Mouse (Mus musculus) right cerebral cortex, postnatal 10 days (tissue): ENCODE results near the gene Eps8l3.

Source experiments
- DNase-seq, 2 experiments: peaks; one replicate each; pipeline ENCODE4 v3.0.0; 2021; ENCODE audit warnings: low spot score in 2 of 2

Gene Eps8l3

DNA sequence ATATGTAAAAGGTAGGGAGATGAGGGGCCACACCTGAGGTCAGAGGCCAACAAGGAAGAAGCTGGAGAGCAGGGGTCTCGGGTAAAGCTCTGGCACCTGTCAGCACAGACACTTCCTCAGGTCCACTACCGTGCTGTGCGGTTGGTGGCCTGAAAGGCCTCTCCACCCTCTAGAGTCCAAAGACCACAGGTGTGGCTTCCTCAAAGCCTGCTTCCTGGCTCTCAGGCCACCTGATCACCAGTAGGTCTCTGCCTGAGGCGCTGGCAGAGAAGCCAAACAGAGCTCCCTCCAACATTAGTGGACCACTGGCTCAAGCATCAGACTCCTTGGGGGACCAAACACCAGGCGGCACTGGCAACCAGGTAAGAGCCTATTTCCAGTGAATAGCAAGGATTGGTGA lies at the start of gene Eps8l3:
Eps8l3 (plus strand) TSS at position 225 of the 400 bp plus-strand sequence.
- no peak for DNase-seq

DNA sequence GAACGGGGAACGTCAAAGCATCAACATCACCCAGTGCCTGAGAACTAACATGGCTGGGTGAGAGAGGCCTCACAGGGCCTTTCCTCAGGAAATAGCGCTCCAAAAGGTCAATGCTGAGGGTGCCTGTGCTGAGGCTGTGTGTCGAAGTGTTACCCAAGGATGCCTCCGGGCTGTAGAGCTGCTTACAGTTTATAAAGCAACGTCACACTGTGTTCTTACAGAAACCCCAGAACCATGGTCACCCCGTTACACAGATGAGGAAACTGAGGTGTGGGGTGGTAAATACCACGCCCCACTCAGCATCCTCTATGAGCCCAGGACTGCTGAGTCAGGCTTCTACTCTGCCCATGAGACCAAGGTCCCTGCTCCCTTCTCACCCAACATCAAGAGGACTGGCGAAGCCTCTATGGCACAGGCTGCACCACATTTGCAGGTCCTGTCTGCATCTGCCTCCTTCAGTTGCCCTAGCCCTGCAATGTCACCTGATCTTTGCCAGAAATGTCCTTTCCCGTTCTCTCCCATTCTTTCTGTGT lies 49.1 kb upstream of the Eps8l3 start:
- DNase-seq = no peak

DNA sequence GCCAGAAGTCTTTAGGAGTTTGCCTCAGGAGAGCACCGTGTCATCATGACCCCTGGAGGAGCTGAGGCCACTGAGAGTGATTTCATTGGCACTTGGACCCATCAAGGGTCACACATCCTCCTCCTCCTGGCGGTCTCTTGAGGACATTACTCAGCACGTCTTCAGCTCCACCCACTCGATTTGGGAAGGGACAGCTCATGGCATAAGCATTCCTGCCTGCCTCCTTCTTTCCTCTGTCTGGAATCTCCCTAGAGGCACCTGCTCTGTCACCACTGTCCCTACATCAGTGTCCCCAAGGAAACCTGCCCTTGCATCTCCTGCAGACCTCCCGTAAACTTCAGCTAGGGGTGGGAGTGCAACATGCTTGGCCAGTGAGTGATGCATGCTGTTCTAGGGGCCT lies 48.5 kb upstream of the Eps8l3 start:
- no peak for DNase-seq

DNA sequence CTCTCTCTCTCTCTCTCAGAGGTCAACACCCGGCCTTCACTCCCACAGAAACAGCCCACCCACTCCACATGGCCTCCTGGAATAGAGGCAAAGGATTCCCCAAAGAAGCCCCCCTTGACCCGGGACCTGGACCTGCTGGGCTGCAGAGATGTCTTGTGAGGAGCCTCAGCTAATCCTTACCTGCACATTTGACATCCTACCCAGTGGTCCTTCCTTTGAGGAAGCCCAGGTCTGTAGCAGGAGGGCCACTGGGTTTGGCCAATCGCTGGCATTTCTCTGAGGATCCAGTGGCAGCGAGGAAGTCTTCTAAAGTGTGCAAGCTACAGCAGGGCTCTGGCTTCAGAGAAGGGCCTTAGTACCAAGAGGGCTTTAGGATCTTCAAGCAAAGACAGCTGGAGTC lies 48.0 kb upstream of the Eps8l3 start:
- DNase-seq = no peak

DNA sequence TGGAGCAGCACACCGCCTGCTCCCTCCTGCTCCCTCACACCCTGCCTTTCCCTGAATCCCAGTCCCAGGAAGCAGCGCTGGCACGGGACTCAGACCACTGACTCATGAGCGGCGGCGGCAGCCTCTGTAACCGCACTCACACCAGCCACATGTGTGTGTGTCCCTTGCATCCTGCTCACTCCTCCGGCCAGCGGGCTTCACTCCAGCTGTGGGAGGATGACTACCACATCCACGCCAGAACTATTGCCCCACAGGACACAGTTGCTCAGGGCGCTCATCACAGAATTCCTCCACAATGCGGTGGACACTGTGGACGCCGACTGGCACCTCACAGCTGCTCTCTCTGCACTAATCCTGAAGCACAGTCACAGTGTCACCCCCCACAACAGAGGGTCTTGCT lies 47.4 kb upstream of the Eps8l3 start:
- no peak for DNase-seq

DNA sequence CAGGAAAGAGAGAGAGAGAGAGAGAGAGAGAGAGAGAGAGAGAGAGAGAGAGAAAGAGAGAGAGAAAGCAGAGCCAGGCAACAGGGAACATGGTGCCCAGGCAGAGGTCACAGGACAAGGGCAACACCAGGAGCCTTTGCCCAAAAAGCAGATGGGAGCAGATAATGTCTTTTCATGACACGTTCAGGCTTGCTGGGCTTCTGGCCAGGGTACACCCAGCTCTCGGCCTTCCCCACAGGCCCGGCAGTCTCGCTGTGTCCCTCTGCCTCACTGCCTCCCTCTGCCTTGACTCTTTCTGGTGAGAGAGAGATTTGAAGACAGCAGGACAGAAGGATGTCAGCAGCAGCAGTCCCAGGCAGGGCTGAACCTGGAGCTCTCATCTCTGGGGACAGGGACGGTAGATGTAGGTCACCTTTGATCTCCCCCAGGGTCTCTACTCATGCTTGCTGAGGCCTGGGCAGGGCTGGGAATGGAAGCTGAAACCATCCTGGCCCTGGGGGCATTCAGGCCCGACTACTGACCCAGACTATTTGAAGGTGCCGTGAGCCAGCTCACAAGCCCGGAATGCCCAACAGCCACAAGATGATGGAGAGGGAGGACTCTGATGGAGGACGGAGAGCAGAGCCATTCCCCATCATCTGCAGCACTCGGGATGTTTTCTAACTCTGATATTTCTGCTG lies 45.0 kb upstream of the Eps8l3 start:
- DNase-seq = no peak

DNA sequence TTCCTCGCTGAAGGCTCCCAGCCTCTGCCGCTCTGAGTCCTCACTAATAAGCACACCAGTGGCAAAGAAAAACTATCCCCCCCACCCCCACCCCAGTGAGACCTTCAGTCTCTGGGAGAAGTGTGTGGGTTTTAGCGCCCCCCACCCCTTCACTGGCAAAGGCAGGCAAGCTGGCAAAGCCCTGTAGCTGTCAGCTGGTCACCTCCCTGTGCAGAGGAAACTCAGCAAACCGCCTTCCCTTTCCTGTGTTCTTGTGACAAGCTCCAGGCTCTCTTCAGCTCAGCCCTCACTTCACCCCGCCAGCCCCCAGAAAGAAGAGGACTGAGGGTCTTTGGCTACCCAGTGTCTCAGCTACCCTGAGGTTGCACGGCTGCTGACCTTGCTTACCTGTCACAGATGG lies 44.4 kb upstream of the Eps8l3 start:
- peak in 1 of 2 experiments; percentile 49 for DNase-seq

DNA sequence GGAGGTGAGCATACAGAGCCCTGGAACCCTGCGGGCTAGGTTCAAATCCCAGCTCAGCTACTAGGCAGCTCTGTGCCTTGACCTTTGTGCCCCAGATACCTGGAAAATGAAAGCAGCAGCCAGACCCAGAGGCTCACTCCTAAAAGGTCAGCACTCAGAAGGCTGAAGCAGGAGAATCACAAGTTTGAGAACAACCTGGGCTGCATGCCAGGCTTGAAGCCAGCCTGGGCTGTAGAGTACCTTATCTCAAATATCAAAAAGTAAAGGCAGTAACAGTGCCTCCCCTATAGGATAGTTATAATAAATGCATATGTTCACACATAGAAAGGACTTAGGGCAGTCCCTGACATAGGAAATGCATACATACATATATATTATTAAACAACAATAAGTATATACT lies 43.7 kb upstream of the Eps8l3 start:
- DNase-seq = no peak

DNA sequence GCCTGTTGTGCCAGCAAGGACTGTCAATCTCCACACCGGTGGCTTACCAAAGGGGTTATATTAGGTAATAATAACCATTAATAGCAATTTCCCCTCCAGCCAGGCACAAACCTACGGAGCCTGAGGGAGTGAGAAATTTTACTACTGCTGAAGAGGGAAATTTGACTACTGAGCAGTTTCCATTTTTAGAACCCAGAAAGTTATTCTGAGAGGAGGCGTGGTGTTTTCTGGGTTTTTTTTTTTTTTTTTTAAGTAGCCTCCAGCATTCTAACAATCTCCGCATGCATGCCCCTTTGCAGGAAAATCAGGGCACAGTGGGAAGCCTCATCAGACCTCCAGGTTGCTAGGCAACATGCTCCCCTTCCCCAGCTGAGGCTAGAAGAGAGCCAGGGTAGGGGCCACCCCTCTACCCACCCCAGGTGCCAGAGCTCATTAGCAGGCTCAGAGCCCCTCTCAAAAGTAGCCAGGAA lies 43.1 kb upstream of the Eps8l3 start:
- DNase-seq = peak; percentile 69 to 82

DNA sequence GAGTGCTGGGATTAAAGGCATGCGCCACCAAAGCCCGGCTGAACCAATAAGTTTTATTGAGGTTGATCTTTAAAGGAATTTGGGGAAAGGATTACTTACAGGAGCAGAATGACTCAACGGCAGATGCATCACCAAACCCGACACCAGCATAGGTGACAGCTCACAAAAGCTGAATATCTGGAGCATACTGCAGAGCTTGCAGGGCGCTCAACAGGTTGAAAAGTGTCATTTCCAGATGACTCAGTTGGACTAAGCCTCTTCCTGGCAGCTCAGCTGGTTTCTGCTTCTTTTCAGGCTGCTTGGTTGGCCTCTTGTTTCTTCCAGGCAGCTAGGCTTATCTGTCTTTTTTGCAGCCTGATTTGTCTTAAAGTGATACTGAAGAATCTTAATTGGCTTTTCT lies 41.7 kb upstream of the Eps8l3 start:
- no peak for DNase-seq

DNA sequence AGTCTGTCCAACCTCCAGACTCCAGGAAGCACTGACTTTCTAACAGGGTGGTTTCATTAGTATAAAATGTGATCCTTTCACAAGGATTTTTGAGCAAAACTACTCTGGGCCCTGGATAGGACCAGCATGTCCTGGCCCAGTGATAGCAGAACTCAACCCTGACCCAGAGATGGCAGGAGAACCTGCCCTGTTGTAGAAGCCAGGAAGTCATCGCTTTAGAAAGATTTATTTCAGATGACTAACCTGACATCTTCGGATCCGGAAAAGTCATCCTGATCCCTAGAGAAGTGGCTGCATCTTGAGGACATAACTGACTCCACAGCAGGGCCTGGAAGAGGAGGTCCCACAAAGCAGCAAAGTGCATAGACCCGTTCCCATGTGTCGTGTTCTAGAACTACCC lies 37.2 kb upstream of the Eps8l3 start:
- DNase-seq = no peak

DNA sequence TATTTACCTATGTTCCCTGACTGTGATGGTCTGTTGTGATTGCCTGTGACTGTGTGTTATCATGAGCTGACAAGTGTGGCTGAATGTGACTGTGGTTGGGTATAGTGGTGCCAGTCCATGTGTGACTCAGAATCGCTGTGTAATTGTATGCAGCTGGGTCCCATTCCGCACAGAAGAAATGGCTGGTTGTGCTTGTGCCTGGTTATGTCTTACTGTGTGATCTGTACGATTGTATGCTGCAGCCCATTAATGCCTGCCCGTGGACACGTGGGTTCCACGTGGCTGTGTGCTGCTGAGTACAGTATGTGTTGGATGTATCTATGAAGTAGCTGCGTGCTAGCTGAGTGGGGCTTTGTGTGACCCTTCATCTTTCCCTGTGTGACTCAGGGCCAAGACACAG lies 36.2 kb upstream of the Eps8l3 start:
- no peak for DNase-seq

DNA sequence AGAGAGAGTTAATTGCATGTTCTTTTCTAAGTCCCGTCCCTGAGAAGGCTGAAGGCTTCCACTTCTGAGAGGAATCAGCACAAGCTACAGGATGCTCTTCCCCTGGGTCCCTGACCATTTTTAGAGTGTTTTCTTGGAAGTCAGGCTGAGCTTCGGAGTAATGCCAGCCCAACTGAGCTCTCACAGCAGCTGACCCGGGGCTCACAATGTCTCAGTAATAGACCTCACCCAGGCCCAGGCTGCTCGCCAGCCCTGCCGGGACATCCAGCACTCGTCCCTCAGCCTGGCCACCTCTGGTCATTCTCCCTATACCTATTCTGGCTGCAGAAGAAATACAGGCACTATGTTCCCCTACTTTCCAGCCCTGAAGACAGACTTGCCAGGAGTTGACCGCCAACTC lies 35.7 kb upstream of the Eps8l3 start:
- DNase-seq = peak; percentile 61 to 67

DNA sequence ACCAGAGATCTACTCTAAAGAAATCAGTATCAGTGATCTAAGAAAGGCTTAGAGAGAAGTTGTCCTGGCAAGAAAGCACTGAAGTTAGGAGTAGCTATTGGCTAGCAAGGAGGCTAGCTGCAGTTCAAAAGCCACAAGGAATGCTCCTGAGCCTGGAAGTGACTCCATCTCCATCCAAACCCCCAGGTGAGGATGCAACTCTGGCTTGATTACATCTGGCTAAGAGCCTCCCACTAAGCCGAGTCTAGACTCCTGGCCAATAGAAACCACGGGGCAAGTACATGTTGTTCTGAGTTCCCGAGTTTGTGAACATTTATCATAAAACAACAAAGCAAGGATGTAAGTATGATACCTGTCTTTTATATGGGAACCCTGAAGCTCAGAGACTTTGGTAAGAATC lies 33.6 kb upstream of the Eps8l3 start:
- DNase-seq = no peak

DNA sequence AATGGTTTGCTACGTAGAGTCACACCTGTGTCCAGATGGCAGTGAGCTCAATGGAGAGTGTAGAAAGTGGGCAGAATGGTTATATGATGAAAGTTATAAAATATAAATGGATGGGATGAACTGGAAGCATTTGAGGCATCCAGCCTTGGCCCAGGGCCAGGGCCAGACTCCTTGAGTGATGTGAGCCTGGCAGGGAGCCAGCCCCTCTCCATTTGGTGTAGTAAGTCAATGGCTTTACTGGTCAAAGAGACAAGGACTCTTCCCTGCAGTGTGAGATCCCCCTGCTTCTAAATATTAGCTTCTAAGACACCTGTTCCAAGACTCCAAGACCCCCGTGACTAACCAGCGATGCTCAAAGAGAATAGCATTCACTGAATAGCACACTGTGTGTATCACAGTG lies 33.0 kb upstream of the Eps8l3 start:
- DNase-seq = no peak

DNA sequence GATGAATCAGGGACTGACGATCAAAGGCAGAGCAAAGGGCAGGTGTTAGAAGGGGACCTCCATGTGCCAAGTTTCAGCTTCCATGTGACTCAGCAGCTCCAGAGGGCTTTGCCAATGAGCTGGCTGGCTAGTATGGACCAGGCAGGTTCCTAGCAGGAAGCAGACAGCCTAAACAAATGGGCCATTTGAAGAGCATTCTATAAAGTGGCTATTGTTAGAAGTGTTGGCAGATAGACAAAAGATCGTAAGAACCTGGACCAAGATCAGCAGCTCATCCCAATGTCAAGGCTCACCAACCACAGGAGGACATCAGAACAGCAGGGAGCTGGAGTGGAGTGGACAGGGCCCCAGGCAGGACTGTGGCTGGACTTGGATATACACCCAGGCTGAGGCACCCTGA lies 32.5 kb upstream of the Eps8l3 start:
- DNase-seq = no peak

DNA sequence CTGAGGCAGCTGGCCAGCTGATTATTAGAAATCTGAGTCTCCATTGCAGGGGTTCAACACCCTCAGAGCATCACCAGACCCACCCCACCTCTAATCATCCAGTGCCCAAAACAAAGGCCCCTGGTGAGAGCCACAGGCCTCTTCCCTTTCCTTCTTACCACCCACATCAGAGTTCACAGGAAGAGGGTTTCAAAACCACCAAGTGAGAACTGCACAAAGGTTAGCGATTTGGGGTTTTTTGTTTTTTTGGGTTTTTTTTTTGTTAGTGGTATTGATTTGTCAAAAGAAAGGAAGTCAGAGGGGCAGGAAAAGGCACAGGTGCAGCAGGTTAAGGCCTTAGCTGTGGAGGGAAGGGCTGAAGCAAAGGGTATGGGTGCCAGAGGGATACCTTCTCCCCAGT lies 30.9 kb upstream of the Eps8l3 start:
- DNase-seq = no peak

DNA sequence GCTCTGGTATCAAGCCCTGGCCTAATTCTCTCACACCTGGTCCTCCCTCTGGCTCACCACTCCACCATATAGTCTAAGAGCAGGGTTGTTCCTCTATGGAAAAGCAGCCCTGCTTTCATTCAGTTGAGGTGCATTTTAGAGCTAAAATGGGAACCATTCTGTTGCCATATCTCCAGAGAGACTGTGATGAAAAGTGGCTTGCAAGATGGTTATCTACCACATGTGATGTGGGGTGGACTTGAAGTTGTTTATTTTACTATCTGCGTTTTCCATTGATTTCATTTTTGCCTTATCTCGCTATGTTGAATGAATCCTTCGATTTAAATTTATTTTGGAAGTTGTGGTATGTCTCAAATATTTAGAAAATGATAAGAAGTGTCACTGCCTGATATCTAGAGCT lies 30.2 kb upstream of the Eps8l3 start:
- no peak for DNase-seq

DNA sequence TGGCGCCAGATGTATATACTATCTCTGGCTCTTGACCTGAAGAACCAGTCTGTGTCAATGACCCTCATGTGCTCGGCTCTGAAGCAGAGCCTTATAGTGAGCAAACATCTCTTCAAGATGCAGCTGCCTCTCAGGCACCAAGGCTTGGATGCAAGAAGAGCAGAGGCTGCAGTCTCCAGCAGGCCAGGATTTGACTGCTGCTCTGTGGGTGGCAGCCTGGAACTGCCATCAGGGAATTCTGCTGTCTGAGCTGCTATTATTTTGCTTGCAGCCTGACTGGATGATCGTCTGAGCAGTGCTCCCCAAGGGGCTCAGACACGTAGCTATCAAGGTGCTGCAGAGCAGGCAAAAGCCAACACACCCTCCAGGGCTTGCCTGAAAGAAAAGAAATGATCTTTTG lies 28.9 kb upstream of the Eps8l3 start:
- no peak for DNase-seq

DNA sequence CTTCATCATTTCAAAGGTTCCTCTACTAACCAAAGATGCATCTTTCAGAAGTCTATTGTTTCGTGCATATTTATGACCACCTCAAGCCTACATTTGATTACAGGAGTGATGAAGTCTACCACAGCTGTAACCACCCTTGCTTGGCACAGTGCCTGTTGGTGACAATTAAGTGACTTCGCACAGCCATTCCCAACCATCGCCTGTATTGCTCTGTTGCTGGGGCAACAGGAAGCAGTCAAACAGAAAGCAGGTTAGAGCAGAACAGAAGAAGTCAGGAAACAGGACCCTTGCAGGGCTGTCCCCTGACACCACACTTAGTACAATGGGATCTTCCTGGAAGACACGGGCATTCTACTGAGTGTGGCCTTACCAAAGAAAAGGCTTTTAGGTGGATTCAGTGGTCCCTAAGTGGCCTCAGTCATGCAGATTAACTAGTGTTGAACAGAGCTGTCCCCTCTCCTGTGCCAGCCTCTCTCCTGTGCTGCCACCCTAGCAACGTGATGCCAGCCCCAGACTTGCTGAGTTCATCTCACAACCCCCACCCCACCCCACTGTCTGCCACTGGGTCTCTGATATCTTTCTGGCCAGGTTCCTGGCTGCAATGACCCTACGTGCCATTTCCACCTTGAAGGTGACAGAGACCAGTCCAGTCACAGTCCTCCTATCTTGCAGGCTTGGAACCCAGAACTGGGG lies 27.9 kb upstream of the Eps8l3 start:
- no peak for DNase-seq

DNA sequence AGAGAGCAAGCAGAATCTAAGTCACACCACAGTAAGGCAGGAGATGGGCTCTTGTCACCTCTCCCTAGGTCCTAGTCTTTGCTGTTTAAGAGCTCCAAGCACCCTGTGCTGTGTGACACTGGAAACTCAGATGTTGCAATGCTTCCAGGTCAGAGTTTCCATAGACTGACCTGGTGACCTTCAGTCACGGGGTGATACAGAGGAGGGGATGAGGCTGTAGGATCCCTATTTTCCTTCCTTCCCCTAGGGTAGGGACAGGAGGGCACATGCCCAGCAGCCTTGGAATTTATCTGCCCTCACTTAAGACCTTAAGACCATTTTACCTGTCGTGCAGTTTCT lies 27.4 kb upstream of the Eps8l3 start:
- DNase-seq = no peak

DNA sequence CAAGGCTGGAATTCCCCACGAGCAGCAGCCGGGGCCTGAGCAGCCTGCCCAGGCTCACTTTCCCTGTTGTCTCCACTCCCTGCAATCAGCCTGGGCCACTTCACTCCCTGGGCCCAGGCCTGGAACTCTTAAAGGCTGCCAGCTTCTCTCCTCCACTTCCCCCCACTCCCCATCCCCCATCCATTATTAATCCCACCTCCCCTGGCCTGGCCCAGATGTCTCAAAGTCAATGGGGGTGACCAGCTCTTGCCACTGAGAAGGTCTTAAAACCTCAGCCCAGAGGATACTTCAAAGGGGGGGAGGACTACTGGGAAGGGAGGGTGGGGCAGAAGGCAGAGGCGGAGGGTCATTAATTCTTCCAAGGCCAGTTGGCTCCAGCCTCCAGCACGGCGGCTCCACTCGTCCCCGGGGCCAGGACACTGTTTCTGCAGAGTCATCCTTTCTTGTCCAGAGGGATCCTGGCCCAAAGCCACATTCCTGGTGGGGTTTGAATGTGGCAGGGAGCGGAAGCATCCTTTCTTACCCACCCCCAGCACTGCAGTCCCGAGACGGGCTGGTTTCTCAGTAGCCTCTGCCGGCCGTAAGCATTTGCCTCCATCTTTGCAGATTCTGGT lies 26.5 kb upstream of the Eps8l3 start:
- DNase-seq = peak; percentile 74 to 76

DNA sequence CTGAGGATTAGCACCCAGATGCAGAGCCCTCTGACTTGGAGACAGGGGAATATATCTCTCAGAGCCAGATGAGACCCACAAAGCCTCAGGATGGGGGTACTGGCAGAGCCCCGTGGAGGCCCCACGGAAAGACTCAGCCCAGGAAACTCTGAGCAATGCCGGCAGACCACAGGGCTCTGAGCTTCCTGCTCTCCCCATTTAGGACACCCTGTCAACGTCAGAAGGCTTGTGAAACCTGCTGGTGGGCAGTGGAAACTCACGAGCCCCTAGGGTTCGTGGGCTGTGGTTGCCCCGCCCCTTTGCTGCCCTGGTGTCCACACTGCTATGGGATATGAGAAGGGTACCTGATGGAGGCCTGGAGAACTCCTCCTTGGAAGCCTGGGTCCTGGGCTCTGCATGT lies 24.2 kb upstream of the Eps8l3 start:
- no peak for DNase-seq
